Mouse (Mus musculus) G1E (cell line): ENCODE measurements around the gene Pnpla3. TPM values are rescaled to one million over a fixed set of nuclear protein-coding genes. Genes with fewer than 3 reads are reported as not detected.

Source experiments
- ATAC-seq: 2 replicates; pipeline ENCODE4 v1.8.0; 2016; ENCODE audit warnings: mild to moderate bottlenecking; ENCODE audit not compliant: insufficient number of reproducible peaks, poor library complexity, low FRiP score, severe bottlenecking; ENCODE audit errors: extremely low read depth
- DNase-seq: peaks from one replicate; pipeline ENCODE4 v3.0.0; 2012; ENCODE audit warnings: low spot score
- H3K27me3 ChIP-seq: 2 replicates; pipeline ENCODE4 v1.6.1; 2012; ENCODE audit warnings: mild to moderate bottlenecking, low read length, inconsistent platforms; ENCODE audit not compliant: insufficient read depth
- H3K36me3 ChIP-seq: replicated peaks from 2 replicates; pipeline ENCODE3; 2012; ENCODE audit warnings: mild to moderate bottlenecking, inconsistent platforms
- H3K4me1 ChIP-seq: 2 replicates; pipeline ENCODE4 v1.6.1; 2012; ENCODE audit warnings: low read depth, low read length, inconsistent platforms, mixed read lengths; ENCODE audit not compliant: insufficient read depth
- H3K4me3 ChIP-seq: 2 replicates; pipeline ENCODE4 v1.5.1; 2012; ENCODE audit warnings: low read depth, mild to moderate bottlenecking, inconsistent platforms, low read length, moderate library complexity, mixed read lengths
- H3K9me3 ChIP-seq: replicated peaks from 2 replicates; pipeline ENCODE4 v1.6.1; 2012; ENCODE audit warnings: inconsistent platforms
- CTCF ChIP-seq: IDR thresholded peaks from 2 replicates; pipeline ENCODE4 v1.5.1; 2012; ENCODE audit warnings: low read depth, low read length, inconsistent platforms, mixed read lengths
- GATA1 ChIP-seq: IDR thresholded peaks from 2 replicates; pipeline ENCODE4 v1.6.1; 2012; ENCODE audit warnings: borderline replicate concordance, low read length, inconsistent platforms, mixed read lengths
- GATA2 ChIP-seq: IDR thresholded peaks from 2 replicates; pipeline ENCODE4 v1.6.1; 2012; ENCODE audit warnings: low read depth, low read length, inconsistent platforms, borderline replicate concordance
- POLR2AphosphoS5 ChIP-seq: IDR thresholded peaks from 2 replicates; pipeline ENCODE4 v1.6.1; 2012; ENCODE audit warnings: low read depth, low read length, inconsistent platforms; ENCODE audit not compliant: insufficient replicate concordance
- TAL1 ChIP-seq: conservative IDR thresholded peaks from 2 replicates; pipeline ENCODE4 v1.6.1; 2012; ENCODE audit warnings: low read depth, low read length, inconsistent platforms, mixed read lengths
- polyA plus RNA-seq: library from polyadenylated mRNA; stranded (reverse); fragments of >175 nt; gene quantifications from 2 replicates; pipeline ENCODE4 v1.2.3, GENCODE M21; 2012
- total RNA-seq, 2 experiments: library from RNA; stranded (forward) in 1 of 2; stranded (reverse) in 1 of 2; fragments of 200-1000 nt in 1 of 2; fragments of >200 nt in 1 of 2; fragmentation: Nextera tagmentation in 1 of 2; gene quantifications; 2 replicates each; pipeline ENCODE4 v1.2.3; 2014 to 2017

Gene Pnpla3
- total and polyA plus RNA-seq, 3 experiments = not detected

DNA sequence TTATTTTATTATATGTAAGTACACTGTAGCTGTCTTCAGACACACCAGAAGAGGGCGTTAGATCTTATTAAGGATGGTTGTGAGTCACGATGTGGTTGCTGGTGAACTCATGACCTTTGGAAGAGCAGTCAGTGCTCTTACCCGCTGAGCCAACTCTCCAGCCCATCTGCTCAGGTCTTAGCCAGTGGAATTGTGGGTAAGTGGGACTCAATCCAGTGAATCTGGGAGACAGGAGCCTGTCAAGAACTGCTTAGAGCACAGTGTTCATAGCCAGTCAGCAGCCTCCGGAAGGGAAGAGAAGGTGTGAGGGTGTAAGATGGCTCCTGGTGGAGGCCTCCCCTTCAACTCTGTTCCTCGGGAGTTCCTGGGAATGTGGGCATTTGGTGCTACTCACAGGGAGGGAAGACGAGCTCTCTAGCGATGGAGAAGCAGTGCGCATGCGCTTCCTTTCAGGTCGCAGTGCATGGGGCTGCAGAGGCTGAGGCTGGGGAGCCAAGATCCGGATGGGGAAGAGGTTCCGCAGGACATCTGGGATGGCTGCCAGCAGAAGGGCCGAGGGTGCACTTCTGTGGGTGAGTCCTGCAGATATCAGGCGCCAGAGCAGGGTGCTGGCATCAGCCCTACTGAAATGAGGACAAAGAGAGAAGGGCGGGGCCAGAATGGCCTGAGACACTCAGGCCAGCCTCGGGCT lies 36.4 kb upstream of the Pnpla3 start:
- Histone ChIP-seq H3K27me3 (no peaks in the 10 kb centered on the region), H3K4me1 (no peaks in the 10 kb centered on the region), H3K4me3 (no peak overlapping the region; the same call in 1 of the 2 replicates), H3K36me3 (no peaks in the 10 kb centered on the region), H3K9me3 (peaks cover 77% of the 10 kb centered on the region)
- no peak for TF ChIP-seq GATA1
- TF ChIP-seq POLR2AphosphoS5 = no peak
- TF ChIP-seq GATA2 = no peak
- TF ChIP-seq CTCF = no peak
- no peak for TF ChIP-seq TAL1
- DNase-seq (no peak), ATAC-seq (no peak)

DNA sequence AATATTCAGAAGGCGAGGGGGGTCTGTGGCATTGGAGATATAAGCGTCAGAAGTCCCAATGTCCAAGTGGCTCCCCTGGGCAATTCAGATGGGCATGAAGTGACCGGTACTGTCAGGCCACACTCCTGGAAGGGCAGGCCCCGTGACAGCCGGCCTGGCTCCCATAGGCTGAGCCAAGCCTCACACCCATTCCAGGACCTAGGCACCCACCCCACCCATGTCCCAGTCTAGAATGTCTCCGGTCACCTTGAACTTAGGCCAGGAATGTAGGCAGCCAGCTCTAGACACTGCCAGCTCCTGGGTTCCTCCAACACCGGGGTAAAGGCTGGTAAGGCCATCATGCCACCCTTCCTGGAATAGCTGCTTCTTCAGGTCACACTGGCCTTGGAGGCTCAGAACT lies 35.7 kb upstream of the Pnpla3 start:
- DNase-seq (no peak), ATAC-seq (no peak)
- TF ChIP-seq CTCF (no peak), GATA2 (no peak), GATA1 (no peak), TAL1 (no peak), POLR2AphosphoS5 (no peak)
- no peaks in the 10 kb centered on the region for H3K4me1 ChIP-seq
- no peaks in the 10 kb centered on the region for H3K36me3 ChIP-seq
- no peak overlapping the region for H3K4me3 ChIP-seq
- no peaks in the 10 kb centered on the region for H3K27me3 ChIP-seq
- peaks cover 77% of the 10 kb centered on the region for H3K9me3 ChIP-seq

DNA sequence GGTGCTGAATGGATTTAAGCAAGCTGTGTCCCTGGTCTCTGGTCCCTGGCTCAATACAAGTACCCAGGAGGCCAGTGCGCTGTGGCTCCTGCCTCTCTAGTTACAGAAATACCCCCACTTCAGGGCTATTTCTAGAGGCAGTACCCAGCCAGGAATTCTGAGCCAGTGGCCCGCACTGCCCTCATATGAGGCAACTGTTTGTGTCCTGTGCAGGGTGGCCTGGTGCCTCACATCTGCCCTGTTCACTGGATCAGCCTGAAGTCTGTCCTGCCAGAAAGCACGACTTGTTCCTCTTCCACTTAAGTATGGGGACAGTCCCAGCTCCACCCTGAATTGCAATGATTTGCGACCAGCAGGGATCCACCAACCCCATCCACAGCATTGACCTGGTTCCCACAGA lies 34.2 kb upstream of the Pnpla3 start:
- DNase-seq = no peak
- no peak for TF ChIP-seq GATA1
- no peak for TF ChIP-seq TAL1
- no peak for TF ChIP-seq GATA2
- no peak for TF ChIP-seq CTCF
- TF ChIP-seq POLR2AphosphoS5 = no peak
- ATAC-seq = no peak
- no peaks in the 10 kb centered on the region for H3K4me1 ChIP-seq
- no peaks in the 10 kb centered on the region for H3K27me3 ChIP-seq
- H3K4me3 ChIP-seq = no peak overlapping the region
- peaks cover 67% of the 10 kb centered on the region for H3K9me3 ChIP-seq
- H3K36me3 ChIP-seq = no peaks in the 10 kb centered on the region

DNA sequence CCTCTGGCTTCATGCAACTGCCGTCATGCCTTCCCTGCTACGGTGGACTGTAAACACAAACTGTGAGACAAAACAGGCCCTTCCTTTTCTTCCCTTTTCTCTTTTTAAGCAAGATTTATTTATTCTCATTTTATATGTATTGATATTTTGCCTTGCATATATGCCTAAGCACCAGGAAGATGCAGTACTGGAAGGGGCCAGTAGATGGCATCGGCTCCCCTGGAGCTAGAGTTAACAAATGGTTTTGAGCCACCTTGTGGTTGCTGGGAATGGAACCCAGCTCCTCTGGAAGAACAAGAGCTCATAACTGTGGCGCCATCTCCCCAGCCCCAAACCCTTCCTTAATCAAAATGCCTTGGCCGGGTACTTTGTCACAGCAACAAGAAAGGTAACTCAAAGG lies 32.2 kb upstream of the Pnpla3 start:
- ATAC-seq (no peak), DNase-seq (no peak)
- no peak for TF ChIP-seq GATA1
- no peak for TF ChIP-seq POLR2AphosphoS5
- TF ChIP-seq CTCF = no peak
- TF ChIP-seq TAL1 = no peak
- TF ChIP-seq GATA2 = no peak
- Histone ChIP-seq H3K36me3 (no peaks in the 10 kb centered on the region), H3K27me3 (no peaks in the 10 kb centered on the region), H3K4me1 (no peaks in the 10 kb centered on the region), H3K4me3 (no peak overlapping the region), H3K9me3 (peaks cover 64% of the 10 kb centered on the region)

DNA sequence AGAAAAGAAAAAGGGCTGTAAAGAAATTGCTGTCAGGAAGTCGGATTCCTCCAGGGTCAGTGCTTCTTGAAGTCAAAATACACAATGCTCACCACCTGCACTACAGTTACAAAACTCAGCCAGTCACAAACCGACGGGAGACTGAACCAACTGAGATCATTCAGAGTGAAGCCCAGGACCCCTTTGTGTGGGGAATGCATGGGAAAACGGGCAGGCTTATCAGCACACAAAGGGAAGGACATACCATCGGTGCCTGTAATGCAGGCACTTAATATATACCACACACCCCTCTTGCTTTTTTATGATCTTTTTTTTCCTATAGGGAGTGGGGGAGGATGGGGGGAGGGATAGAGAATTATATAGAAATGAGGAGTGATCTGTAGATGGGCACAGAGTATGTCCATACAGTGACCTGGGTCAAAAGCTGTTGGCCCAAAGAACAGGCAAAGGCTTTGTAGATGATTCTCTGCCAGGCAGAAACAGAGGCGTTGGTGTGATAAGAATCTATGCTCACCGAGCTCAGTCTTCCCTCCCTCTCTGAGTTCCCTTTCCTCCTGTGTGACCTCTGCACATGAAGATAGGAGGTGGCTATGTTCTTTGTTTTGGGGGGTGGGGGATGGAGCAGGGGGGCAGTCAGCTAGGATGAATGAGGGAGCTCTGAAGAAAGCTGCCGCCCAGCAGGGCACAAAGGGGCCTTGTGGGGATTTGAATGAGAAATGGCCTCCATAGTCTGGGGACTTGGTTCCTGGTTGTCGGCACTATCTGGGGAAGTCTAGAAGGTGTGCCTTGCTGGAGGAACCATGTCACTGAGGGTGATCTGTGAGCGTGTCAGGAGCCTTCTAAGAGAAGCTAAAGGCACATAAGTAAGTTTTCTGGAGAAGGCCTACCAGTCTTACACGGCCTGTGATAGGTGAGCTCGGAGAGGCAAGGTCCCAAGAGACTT lies 30.9 kb upstream of the Pnpla3 start:
- ATAC-seq (no peak), DNase-seq (no peak)
- H3K27me3 ChIP-seq = no peaks in the 10 kb centered on the region
- H3K9me3 ChIP-seq = peaks cover 60% of the 10 kb centered on the region
- no peak overlapping the region for H3K4me3 ChIP-seq
- no peaks in the 10 kb centered on the region for H3K4me1 ChIP-seq
- H3K36me3 ChIP-seq = no peaks in the 10 kb centered on the region
- TF ChIP-seq POLR2AphosphoS5 = no peak

DNA sequence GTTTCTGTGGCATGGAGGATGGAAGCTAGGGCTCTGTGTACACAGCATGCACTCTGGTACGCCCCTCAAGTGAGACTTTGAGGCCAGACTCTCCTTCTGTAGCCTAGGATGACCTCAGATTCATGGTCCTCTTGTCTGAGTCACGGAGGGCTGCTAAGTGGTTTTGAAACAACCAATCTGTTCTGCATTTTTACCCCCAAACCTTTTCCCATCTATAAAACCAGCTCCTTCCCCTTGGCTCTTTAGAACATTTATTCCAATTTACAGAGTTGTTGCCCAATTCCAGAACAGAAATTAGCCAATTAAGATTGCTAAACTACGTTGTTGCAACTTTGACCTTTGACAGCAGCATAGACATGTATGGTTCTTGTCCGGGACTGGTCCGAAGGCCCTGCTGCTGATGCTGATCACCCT lies 28.0 kb upstream of the Pnpla3 start:
- H3K4me3 ChIP-seq = no peak overlapping the region
- DNase-seq (no peak), ATAC-seq (no peak)
- peaks cover 43% of the 10 kb centered on the region for H3K9me3 ChIP-seq
- no peaks in the 10 kb centered on the region for H3K4me1 ChIP-seq
- H3K36me3 ChIP-seq = no peaks in the 10 kb centered on the region
- H3K27me3 ChIP-seq = no peaks in the 10 kb centered on the region
- TF ChIP-seq GATA1 (no peak), GATA2 (no peak), POLR2AphosphoS5 (no peak), TAL1 (no peak), CTCF (no peak)
